Mouse (Mus musculus) mesoderm, embryonic 11.5 days (tissue): ENCODE results near the gene Nek2.
A peak's percentile ranks its signal among the peaks of the same experiment; 100 is the strongest.

Source experiments
- DNase-seq: peaks from one replicate; pipeline ENCODE4 v3.0.0-alpha.2; 2012; ENCODE audit warnings: low read depth, low spot score

The Nek2 gene

DNA sequence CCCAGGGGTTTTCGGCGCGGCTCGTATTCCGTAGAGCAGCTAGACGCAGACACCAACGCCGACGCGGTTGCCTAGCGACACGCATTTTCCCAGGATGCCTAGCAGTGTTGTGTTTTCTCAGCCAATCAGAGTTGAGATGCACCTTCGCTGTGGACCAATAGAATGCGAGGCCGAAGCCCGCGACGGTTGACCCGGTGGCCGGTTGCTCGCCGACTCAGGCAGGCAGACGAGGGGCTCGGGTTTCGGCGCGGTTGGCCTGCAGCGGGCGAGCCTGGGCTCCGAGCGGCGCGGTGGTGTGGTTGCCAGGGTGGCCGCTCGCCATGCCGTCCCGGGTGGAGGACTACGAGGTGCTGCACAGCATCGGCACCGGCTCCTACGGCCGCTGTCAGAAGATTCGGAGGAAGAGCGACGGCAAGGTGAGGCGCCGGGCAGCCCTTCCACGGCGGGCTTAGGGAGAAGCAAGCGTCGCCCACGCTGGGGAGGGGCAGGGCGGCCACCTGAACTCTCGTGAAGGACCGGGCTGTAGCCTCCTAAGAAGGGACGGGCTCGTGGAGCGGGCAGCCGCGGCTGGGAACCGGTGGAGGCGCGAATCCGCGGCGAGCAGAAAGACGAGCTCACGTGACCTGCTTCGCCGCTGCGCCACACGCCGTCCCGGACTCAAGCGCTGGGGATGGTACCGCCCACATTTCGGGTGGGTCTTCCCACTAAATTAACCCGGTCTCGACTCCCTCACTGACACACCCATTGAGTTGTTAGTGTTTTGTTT lies at the start of gene Nek2:
Nek2 (plus strand) TSS at position 119 of the 766 bp plus-strand sequence.
- peak; percentile 100 for DNase-seq

DNA sequence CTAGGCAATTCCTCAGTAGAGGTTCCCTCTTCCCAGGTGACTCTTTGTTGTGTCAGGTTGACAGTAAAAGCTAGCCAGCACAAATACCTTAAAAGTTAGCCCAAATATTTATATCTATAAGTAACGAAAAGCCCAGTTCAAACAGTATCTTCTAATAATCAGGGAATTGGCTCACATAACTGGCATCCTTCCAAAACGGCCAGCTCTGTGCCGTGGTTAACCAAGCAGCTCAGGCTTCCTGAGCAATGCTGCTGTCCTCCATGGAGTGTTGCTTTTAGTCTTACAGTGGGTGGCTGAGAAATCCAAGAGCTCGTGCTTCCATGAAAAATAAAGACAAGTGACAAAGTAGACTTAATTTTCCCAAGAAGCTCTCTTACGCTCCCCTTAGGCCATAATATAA lies 47.1 kb upstream of the Nek2 start:
- no peak for DNase-seq

DNA sequence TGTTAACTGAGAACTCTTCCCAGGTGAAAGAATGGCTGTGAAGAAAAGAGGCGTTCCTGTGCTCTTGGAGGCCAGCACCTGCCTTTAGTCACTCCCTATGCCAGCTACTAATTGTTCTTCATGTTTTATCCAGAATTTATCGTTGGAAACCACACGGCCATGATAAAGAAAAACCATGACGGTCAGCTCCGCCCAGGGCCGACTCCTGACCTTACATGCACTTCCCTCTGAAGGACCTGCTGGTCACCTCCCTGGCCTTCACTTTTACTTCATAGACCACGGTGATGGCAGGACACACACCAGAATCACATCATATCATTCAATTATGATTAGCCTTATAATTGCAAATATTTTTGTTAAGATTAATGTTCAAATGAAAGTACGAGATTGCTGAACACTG lies 46.1 kb upstream of the Nek2 start:
- no peak for DNase-seq

DNA sequence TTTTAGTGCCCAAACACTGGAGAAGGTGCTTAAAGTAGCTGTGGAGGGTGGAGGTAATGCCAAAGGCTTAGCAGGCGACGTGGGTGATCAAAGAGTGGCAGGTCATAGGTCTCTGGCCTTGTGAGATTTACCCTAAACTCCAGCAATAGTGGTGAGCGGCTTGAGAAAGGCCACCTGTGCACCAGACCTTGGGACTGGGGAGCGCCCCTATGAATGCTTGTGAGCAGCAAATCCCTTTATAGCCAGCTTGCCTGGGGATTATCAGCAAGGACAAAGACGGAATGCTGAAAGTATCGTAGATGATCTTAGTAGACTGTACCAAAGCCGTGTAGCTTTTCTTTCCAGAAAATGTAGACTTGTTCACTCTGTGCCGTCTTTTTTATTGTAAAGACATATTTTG lies 43.7 kb upstream of the Nek2 start:
- DNase-seq = no peak

DNA sequence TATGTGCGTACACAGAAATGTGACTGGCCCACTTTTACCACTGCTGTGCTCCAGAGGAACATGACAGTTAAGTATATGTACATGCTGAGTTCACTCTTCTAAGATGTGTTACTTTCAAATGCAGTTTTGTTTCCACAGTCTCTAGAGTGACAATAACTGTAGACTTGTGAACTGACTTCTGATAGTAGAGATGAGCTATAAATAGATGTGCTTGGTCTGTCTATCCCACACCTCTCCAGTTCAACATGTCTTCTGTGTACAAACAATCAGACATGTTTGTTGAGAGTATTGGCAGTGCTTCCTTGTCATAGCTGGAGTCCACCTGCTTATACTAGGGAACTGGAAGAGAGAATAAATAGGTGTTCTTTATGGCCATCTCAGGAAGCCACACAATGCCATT lies 40.8 kb upstream of the Nek2 start:
- no peak for DNase-seq

DNA sequence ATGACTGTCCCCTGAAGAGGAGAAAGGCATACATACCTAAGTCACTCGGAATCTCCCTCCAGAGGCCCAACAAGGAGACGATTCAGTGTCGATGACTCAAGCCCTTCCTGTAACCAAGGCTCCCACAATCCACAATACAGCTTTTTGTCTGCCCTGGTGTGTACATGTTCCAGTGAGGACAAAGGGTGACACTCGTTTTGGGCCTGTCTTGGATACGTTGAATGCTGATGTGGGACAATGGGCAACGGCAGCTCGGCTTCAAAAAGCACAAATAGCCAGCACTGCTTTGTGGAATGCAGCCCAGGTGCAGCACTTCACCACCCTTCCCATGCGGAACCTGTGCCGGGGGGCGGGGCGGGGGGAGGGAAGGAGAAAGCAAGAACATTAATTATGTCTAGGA lies 36.1 kb upstream of the Nek2 start:
- peak; percentile 20 for DNase-seq

DNA sequence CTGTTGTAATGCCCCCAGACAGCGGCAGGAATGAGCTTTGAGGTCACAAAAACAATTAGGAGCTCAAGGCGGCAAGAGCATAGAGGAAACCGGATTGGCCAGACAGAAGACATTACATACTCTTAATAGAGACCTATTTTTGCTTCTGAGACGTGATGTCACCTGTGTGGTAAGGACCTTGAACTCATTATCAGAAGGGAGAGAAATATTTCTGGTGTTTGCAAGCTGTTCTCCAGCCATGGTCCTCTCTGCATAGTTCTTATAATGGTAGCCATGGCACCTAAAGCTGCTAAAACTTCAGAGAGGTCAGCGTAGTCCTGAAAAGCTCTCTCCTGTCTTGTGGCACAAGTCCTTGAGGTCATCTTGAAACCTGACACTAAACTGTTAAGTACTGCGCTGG lies 35.0 kb upstream of the Nek2 start:
- no peak for DNase-seq

DNA sequence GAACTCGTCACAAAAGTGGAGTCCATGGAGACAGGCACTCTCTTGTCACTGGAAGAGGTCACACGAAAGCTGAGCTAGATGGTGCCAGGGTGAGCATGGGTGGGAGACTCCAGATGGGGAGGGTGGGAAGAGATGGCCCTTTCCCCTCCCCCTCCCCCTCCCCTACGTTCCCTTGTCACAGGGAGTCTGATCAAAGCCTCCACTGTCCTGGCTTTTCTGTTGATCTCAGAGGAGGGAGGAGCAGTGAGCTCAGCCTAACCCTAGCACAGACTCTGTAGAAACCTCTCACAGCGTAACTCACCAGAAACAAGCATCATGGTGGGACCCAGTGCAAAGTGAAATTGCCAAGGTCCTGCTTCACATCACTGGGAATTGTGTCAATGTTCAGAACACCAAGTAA lies 33.9 kb upstream of the Nek2 start:
- no peak for DNase-seq

DNA sequence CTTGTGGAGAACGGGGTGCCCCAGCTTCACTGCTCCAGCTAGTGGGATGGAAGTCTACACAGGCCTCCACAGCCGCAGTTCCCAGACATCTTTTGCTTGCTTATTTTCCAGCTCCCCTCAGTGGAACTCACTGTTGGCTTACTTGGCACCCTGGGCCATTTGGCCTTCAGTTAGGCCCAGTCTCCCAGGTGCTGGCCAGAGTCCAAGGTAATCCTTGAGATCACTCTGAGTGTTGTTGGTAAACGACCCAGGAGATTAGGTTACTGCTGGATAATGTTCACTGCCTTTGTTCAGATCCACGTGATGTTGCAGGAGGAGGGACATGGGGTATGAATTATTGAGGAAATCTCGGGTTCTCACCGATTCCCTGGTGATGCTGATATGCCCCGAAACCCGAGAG lies 28.3 kb upstream of the Nek2 start:
- DNase-seq = no peak

DNA sequence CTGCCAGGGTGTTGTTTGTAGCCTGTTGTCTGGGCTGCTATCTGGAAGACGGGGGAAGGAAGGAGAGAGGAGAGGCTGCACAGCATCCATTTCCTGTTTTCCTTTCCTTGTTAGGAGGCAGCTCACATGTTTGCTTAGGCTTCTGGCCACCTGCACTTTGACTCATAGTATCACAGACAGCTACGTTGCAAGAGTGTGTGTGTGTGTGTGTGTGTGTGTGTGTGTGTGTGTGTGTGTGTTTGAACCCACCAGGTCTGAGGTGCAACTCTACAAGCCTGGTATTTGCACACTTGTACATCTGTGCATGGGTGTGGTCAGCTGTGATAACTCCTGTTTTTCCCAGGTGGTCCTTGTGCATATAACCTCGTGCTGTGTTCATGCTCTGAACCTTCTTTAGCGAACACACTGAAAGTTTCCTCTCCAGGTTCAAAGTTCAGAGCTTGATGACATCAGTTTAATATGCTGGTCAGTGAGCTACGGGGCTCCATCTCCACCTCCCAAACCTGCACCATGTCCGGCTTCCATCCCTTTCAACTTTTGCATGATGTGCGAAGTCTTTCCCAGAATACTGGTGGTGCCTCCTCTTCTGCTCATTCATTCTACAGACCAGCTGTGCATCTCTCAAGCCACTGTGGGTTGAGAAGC lies 27.2 kb upstream of the Nek2 start:
- DNase-seq = no peak

DNA sequence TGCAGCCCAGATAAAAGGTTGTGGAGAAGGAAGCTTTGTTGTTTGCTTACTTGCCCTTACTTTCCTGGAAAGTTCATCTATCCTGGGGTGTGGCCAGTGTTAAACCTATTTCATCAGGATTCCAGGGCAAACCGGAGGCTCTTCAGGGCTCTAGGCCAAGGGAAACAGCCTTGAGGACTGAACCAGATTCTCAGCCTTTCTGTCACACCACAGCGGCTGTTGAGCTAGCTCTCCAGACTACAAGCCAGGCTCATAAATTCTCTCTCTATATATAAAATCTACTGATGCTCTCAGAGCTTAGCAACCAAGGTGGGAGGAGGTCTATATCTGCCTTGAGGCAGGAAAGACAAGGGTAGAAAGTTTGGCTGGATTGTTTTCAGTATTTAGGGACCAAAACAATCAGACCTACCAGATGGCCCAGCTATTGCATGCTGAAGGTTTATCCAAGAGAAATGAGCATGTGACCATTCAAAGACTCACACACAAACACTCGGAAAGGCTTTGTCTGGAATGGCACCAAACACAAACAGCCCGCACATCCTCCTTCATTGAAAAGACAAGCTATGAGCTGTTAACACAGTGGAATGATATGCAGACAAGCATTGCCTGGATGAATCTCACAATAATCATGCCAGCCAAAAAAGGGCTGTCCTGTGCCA lies 24.9 kb upstream of the Nek2 start:
- no peak for DNase-seq

DNA sequence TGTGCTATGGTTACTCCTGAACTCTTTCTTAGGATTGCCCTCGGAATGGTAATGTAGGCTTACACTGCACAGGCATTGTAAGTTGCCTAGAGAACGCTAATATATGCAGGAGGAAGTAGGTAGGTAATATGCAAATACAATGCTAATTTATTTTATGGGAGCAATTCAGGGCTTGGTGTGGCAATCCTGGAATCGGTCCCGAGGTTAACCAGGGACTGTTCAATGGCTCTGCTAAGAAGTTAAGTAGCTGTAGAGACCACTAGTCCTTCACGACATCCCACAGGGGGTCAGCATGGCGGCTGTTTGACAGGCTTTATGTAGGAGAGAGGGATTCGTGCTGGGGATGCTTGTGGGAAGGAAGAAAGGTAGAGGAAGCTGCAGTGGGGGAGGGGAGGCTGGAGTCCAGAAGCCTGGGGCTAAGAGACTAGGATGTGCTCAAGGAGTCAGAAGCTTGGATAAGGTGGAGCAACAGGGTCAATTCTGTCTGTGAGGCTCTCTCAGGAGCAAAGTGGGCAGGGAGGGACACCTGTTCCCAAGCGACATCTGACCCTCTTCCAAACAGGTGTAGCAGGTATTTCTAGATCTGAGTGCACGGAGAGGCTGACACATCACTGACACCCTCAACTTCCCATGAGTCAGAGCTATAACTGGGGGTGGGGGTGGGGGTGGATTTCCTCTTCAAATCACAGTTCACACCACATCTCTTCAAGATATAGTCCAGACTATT lies 19.0 kb upstream of the Nek2 start:
- DNase-seq = no peak

DNA sequence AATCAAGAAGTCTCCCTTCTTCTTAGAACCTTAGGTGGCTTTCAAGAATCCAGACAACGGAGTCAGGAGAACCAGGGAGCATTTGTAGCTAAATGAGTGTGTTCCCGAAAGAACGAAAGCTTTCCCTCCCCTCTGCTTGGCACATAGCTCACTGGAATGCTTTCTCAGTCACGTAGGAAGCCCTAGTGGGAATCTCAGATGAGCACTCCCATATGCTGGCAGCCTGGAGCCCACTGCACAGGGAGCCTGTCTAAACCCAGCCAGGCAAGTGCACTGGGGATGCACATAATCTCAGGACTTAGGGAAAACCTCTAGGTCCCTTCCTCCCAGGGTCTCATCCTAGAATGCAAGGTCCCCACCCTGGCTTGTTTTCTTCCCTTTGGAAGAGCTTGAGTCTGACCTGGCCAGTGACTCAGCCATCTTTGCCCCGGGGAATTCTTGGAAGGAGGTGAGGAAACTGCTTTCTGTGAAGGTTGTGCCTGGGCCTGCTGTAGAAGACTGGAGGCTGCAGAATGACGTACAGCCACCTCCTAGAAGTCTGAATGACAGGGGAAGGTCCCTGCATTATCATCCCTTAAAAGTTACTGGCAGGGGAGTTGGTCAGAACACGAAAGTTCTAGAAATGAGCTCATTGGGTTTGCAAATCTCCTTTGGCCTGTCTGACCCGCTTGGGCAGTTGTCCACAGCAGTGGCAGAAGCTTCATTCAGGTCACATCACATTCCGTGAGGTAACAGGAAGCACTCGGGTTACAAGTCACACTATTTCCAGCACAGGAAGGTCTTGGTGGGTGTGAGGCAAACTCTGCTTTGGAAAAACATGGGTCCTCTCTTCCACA lies 18.2 kb upstream of the Nek2 start:
- no peak for DNase-seq

DNA sequence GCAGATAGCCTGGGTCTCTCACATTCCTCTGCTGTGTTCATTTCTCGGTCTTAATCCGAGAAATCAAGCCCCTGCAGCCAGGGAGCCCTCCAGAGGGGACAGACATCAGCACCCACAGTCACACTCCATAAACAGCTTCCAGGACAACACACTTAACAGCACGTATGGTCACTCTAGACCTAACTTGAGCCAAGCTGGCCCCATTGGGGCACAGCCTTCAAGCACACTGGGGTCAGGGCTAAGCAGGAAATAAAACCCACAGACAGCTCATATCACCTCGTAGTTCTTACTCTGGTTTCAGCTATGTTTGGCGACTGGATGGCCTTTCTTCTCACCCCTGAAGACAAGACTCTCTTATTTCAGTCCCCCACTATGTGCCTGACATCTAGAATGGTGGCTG lies 16.5 kb upstream of the Nek2 start:
- DNase-seq = no peak

DNA sequence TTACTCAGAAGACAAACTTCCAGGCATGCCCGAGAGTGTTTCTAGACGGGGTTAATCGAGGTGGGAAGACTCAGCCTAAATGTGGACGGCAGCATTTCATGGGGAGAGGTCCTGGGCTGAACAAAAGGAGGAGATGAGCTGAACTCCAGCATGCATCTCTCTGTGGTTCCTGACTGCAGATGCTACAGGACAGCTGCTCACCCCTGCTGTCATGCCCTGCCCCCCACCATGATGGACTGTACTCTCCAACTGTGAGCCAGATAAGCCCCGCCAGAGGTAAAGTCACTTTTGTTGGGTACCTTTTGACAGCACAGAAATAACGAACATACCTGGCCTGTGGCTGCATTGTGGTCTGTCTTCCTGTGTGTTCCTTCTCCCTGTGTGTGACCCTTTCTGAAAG lies 15.5 kb upstream of the Nek2 start:
- no peak for DNase-seq

DNA sequence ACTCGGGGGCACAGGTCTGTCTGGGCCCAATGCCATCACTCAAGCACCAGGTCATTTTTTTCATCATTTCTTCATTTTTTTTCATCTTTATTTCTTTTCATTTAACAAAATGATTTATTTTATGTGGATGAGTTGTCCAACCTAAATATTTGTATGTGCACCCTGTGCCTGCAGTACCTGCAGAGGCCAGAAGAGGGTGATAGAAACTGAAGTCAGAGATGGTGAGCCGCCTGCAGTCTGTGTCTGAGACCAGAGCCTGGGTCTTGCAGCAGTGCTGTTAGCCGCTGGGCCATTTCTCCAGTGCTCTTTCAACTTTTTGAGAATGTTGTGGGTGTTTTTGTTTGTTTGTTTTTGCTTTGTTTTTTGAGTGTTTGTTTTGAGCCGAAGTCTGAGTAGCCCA lies 14.5 kb upstream of the Nek2 start:
- no peak for DNase-seq

DNA sequence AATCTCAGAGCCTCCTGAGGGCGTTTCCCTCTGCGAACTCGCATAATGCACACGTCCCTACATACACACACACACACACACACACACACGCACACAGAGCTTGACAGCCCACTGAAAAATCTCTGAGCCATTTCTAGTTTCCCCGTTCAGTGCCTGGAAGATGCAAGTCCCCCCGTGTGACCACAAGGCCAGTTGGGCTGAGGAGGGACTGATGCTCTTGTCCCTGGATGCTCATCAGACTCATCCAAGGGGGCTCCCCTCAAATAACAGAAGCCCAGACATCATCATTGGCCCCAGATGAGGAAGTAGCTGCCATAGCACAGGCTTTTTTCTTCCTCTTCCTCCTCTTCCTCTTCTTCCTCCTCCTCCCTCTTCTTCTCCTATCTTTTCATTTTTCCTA lies 13.3 kb upstream of the Nek2 start:
- no peak for DNase-seq

DNA sequence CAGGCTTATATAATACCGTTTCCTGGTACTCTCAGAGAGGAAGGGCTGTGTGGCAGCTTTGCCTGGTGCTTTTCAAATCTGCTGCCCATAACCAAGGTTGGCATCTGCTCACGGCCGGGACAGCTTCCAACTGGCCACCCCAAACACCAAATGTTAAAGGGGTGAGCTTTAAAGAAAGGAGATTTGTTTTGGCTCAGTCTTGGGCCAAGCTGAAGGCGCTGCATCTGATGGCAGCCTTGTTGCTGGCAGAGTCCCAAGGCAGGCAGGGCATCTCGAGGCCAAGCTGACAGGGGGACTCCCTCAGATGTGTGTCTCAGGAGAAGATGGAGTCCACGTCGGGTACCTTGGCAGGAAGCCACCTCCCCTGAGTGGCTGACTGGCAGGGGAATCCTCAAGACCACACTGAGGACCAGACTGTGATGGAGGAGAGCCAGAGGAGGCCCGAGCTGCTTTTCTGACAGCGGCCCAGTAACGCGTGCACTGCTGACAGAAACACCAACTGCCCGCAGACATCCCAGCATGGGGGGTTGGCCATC lies 12.5 kb upstream of the Nek2 start:
- DNase-seq = no peak

DNA sequence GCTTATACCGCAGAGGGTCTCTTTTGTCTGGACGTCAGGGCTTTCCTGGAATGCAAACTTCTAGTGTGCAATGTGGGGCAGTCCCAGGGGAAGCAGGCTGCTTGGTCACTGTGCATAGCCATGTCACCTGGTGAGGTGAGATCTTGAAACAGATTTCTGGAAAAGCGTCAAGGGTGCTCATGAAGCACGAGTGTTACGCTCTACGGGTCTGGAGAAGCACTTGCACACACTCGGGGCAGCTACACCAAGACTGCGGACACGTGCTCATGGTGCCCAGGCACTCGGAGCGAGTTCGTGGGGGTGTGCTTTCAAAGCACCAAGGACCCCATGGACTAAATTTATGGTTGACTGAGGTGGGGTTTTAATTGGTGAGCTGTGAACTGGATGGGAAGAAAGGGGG lies 9.5 kb upstream of the Nek2 start:
- DNase-seq = no peak

DNA sequence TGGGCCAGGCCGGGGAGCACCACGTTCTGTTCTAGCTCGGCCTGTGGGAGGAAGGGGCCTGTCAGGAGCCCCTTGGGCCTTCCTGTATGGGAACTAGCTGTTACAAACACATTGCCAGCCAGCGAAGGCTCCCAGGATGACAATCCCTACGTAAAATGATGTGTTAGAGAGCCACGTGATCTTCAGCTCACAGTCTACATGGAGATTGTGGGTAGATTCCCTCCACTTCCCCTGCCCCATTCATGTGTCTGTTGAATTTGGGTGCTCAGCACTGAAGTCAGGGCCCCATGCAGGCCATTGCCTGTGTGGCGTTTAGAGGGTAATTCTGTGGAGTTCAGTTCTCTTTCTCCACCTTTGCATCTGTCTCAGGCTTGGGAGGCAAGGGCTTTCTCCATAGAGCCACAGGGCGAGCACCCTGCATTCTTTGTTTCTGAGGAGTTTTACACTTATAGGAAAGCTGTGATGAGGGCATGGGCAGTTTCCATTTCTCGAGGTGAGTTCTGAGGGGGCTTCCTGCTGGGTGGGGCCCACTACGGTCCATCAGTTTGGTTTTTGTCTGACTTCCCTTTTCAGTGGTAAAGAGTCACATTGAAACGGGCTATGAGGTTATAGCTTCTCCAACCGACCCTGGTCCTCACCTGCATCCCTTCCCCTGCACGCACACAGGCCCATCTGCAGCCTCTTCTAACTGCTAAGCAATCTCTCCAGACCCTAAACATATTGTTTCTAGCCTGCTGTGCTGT lies 8.1 kb upstream of the Nek2 start:
- DNase-seq = no peak

DNA sequence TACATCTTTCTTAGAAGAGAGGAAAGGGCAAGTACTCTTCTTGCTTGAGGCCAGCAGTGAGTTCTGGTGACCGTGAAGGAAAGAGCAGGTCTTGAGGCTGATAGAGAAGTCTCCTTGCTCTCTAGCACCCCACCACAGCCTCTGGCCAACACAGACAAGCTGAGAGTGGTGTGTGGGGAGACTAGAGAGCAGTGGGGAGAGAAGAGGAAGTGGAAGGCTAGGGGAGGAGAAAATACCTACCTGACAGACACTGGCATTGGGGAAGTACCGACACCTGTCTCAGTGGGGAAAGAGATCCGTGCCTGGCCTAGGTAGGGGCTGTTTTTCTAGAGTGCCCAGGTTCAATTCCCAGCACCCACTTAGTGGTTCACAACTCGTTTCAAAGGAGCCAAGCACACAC lies 7.0 kb upstream of the Nek2 start:
- DNase-seq = no peak
